Mouse (Mus musculus): ENCODE data around the gene Dnajc3.
A peak's percentile ranks its signal among the peaks of the same experiment; 100 is the strongest.
"Not testable (repeated sequence)": the region's sequence is repeated elsewhere in the genome, so short reads cannot be mapped to it uniquely, and the experiment has no call there.

Dnajc3 gene

GRCm38 (mm10) chr14:118982429-118983045 lies 44.8 kb downstream of the Dnajc3 start:
- DNase-seq (ENCODE audit: low read depth, low spot score): not testable (repeated sequence)

GRCm38 (mm10) chr14:118983396-118983795 lies 45.6 kb downstream of the Dnajc3 start:
- DNase-seq (ENCODE audit: low read depth, low spot score): no peak

GRCm38 (mm10) chr14:118984161-118984560 lies 46.4 kb downstream of the Dnajc3 start:
- no peak for DNase-seq (ENCODE audit: low read depth, low spot score)

DNA sequence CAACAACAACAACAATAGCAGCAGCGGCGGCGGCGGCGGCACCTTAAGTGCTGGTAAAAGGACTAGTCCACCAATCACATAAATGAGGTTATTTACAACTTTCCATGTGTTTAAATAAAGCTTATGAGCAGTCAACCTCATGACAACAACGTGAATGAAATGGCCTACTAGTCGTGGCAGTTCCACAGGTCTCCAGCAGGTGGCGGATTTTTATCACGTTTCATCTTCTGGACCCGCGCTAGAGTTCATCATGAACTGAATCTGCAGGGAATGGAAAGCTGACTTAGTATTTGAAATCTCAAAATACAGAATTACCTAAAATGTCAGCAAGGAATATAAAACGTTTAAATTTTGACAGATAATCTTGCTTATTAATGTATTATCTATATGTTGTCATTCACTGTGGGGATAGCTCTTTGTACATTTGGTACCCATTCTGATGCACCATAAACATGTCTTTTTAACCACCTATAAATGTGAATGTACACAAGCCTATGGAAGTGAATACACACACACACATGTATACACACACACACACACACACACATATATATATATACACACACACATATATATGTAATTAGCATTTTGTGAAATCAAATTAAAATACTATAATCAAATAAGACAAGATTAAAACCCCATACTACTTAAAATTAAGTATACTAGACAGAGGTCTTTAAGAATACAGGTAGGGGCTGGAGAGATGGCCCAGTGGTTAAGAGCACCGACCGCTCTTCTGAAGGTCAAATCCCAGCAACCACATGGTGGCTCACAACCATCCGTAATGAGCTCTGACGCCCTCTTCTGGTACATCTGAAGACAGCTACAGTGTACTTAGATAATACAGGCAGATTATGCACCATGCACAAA lies 49.1 kb downstream of the Dnajc3 start:
- DNase-seq (ENCODE audit: low read depth, low spot score): peak; percentile 50

DNA sequence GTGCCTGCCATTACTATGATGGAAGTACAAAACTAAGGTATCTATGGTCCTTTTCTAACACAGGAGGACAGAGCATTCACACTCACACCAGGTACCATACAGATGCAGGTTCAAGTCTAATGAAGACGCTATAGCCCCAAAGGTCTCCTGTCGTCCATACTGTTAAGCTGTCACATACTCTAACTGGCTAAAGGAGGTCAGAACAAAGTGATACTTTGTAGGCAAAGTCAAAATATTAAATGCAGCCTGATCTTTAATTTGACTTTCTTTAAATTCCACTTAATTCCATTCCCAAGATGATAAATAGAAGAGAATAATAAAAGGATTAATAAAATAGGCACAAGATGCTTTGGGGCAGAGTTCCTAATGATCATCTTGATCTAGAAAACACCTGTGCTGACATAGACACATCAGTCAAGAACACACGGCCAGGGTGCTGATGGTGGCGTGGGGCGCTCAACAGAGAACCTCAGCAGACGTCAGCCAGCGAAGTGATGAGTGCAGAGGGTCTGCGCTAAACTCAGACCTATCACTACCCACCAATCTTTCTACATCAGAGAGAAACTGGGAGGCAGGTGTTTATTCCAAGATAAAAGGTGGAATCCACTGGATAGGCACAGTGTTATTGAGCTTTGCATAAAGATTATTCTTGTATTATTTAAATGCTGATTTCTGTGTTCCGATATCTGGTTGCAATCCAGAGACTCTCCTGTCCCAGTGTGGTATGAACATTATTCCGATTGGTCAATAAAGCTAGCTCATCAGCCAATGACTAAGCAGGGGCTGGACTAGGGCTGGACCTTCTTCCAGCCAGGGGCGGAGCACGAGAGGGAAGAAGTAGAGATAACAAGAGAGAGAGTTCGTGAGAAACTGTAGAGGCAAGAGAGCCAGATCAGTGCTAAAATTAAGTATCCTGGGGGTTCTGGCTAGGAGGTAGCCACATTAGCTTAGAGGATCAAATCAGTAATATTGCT lies 50.0 kb downstream of the Dnajc3 start:
- DNase-seq (ENCODE audit: low read depth, low spot score): no peak

- DNase-seq (ENCODE audit: low read depth, low spot score): no peak
These were observed 57.6 kb downstream of the Dnajc3 start for GRCm38 (mm10) chr14:118995226-118995925.

GRCm38 (mm10) chr14:119003320-119003719 lies 65.5 kb downstream of the Dnajc3 start:
- DNase-seq (ENCODE audit: low read depth, low spot score): no peak

DNA sequence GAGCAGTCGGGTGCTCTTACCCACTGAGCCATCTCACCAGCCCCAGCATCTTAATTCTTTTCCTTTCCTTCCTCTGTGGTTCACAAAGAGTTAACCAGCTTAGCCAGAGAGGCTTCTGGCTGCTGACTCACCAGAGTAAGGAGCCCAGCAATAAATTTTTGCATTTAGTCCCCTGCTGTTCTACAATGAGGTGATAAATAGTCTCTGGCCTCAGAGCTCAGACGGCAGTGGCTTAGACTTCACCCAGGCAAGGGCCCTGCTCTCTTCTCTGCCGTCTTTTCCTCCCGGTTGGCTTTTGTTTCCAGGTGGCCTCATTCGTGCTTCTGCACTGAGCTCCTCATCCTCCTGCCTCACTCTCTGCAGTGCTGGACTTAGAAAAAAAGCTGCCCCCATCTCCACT lies 68.1 kb downstream of the Dnajc3 start:
- DNase-seq (ENCODE audit: low read depth, low spot score): peak; percentile 57

DNA sequence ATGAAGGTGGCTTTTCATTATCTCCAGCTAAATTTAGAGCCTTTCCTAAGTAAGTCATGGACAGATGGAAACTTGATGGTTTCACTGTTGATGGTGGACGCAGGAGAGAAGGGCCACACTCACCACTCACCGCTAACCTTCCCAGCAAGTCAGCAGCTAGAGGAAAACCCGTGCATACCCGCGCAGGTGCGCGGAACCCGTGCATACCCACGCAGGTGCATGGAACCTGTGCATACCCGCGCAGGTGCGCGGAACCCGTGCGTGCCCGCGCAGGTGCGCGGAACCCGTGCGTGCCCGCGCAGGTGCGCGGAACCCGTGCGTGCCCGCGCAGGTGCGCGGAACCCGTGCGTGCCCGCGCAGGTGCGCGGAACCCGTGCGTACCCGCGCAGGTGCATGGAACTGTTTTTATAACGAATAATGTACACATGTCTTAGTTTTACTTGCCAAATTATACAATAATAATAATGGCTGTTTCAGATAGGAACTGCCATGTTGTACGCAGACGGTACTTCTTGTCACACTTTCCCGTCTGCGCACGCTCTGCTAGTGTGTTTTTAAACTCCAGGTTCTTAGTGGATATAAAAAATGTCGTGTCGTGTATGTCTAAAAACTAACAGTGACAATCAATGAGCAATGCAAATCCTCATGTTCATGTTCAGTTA lies 68.8 kb downstream of the Dnajc3 start:
- DNase-seq (ENCODE audit: low read depth, low spot score): no peak

- peak; percentile 99 for DNase-seq (ENCODE audit: low read depth, low spot score)
These were observed 69.6 kb downstream of the Dnajc3 start for GRCm38 (mm10) chr14:119007103-119007951.

- DNase-seq (ENCODE audit: low read depth, low spot score): no peak
These were observed 70.3 kb downstream of the Dnajc3 start for GRCm38 (mm10) chr14:119008031-119008590.

DNA sequence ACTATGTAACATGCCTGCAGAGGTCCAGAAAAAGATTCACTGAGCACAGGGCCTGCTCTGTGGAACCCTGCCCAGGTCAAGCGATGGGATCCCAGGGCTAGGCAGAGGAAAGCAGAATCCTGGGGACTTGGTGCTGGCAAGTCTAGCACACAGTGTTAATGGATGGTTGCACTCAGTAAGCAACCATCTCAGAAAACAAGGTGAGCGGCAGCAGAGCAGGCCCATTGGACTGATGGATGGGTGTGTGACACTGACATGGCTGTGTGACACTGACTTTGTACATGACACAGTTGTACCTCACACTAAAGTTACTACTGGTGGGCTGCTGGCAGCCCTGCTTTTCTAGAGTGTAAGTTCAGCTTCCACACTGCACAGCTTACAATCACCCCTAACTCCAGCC lies 71.8 kb downstream of the Dnajc3 start:
- no peak for DNase-seq (ENCODE audit: low read depth, low spot score)

DNA sequence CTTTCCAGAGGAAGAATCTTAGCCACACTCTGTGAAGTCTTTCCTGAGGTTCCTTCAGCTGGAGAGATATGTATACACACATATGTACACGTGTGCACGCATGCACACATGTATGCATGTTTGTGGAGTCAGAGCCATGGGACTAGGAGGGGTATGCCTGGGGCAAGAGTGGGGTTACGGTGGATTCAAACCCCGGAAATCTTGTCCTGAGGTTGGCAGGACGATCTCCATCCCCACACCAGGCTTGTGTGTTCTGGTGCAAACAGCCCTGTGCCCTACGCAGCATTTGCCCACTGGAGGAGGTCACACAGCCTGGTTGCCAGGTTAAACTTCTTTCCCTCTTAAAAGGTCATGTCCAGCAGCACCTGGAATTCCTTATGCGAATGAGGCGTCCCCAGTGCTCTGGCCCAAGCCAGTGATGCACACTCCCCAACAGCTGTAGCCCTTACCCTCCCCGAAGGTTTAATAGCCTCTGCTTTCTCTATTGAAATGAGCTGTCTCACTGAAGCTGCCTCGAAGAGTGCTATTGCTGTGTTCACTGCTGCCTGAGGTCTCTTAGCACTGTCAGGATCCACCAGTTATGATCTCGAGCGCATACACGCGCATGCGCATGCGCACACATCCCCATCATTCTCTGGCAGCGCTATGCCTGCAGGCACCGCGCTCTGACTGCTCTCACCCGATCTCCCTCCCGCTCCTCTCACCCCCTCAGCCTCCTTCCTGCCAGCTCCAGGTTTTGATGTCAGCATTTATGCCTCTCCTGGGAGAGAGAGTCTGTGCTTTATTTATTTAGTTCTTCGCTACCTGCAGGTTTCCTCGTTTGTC lies 75.0 kb downstream of the Dnajc3 start:
- peak; percentile 48 for DNase-seq (ENCODE audit: low read depth, low spot score)

- no peak for DNase-seq (ENCODE audit: low read depth, low spot score)
These were observed 75.8 kb downstream of the Dnajc3 start for GRCm38 (mm10) chr14:119013549-119013948.

DNA sequence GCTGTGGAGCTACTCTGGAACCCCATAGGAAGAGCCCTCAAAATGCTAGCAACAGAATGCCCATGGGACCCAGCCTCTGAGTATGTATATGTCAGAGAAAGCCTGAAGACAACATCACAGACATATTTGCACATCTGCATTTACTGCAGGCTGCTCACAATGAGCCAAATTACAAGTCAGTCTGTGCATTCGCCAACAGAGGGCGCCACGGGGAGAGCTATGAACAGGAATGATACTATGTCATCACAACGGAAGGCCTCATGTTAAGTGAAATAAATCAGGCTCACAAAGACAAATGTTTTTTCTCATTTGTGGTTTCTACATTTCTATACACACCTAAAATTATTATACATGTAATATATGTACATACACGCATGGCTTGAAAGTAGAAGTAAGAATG lies 88.1 kb downstream of the Dnajc3 start:
- DNase-seq (ENCODE audit: low read depth, low spot score): no peak

- peak; percentile 73 for DNase-seq (ENCODE audit: low read depth, low spot score)
These were observed 89.4 kb downstream of the Dnajc3 start for GRCm38 (mm10) chr14:119027130-119027529.

- DNase-seq (ENCODE audit: low read depth, low spot score): no peak
These were observed 90.0 kb downstream of the Dnajc3 start for GRCm38 (mm10) chr14:119027675-119028253.

Data from forelimb bud, embryonic 11.5 days (tissue).